Mouse (Mus musculus): Measurements from ENCODE around the gene Cadm2. TPM values are rescaled to one million over a fixed set of nuclear protein-coding genes. Genes with fewer than 3 reads are reported as not detected.

The Cadm2 gene
- total RNA-seq, 2 experiments from 2014 or later = not detected

DNA sequence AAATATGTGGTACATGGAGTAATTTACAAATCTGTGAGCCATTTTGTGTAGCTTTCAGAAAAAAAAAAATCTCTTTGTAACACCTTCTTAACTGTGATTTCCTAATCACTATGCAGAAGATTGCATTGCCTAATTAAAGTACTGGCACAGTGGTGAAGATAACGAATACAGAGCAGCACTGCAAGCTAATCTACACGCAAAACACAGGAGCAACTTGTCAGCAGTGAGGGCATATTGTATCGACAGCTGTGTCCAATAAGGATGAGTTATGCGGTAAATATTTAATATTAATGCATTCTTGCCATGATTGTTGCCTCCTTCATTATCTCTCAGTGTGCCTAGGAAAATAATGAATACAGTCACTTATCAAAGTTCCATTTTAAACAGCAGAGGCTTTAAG is 445.3 kb downstream of the Cadm2 start:
- no peak for ATAC-seq (replicated peaks; ENCODE audit: poor library complexity)

DNA sequence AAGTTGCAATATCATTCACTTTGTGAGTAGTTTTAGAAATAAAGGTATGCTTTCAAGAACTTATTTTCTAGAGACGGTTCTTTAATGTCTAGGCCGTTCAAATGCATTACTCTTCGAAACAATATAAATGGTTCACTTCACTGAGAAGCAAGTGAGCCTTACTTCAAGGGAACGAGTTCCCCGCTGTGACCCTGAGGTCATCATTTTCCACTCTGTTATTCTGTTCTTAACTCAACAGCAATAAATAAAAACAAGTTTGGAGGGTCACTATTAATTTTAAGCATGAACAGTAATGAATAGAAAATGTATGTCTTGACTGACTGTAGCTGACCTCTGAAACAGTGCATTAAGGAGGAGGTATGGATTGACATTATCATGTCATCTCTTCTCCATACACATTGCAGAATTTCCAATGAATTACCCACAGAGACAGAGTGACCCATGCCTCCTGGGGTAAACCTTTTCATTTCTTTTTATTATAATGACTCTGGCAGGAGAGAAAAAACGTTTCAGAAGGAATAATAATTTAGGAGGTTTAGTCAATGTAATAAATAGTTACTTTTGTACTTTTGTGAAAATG is 458.4 kb downstream of the Cadm2 start:
- no peak for ATAC-seq (replicated peaks; ENCODE audit: poor library complexity)

DNA sequence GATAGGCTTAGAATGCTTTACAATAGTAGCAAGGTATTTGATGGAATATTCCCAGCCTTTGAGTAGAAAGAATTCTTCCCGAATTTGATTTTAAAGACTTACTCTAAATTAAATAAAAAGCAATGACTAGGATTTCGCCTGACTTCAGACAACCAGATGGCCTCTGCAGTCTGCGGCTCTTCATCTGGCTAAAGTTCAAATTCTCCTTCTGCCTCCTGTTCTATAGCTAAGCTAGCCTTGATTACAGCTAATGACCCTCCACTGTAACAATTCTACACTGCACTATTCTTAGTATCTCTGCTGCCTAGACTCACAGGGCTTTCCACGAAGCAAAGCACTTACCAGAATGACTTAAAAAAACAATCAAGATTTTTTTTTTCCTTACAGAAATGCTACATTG is 495.9 kb downstream of the Cadm2 start:
- ATAC-seq (replicated peaks; ENCODE audit: poor library complexity) = no peak

DNA sequence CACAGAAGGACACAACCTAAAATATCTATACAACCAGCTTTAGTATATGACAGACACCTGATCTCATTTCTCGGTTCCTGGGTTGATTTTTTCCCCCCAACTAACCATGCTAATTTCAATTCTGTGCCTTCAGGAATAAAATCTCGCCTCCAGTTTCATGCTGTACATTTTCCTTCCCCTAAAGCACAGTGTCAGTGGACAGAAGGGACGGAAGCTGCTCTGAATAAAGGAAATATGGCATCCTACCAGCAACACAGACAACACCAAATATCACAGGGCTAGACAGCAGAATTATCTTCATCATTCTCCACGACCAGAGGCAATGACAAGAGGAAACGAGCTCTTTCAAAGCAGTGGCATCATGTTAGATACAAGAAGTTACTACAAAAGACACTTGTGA is 498.2 kb downstream of the Cadm2 start:
- no peak for ATAC-seq (replicated peaks; ENCODE audit: poor library complexity)

DNA sequence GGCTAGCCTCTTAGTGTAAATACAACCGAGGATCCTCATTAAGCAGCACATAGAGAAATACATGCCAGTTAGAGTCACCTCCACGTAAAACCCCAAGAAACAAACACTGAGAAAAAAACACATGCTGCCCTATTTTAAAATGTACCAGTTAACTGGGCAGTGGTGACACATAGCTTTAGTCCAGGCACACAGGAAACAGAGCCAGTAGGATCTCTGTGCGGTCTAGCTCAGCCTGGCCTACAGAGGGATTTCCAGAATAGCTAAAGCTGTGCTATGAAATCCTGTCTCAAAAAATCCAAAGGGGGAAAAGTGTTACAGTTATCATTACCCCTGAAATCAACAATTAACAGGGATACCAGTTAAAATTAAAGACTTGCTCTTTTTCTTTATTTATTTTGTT is 498.9 kb downstream of the Cadm2 start:
- no peak for ATAC-seq (replicated peaks; ENCODE audit: poor library complexity)

DNA sequence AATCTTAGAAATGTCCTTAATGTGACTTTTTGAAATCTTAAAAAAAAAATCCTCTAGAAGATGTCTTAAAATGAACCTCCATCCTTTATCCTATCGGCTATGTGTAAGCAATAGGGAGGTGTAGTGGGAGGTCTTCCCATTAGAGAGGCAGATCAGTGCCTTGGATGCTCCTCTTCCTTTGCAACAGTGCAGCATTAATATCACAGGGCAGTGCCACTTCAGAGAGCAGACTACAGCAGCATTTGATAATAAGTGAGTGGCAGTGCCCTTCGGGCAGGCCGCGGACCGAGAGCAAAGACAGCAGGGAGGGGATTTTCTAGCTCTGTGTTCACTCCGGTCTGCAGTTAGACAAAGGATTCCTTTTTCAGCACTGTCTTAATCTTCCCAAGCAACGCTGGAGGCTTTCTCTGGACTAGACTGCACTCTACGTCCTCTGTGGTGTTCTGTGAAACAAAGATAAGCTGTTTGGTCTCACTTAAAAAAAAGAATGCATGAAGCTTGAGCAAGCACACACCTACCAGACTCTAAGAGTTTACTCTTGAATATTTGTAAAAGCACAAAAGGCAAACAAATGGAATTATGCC is 514.1 kb downstream of the Cadm2 start:
- no peak for ATAC-seq (replicated peaks; ENCODE audit: poor library complexity)

DNA sequence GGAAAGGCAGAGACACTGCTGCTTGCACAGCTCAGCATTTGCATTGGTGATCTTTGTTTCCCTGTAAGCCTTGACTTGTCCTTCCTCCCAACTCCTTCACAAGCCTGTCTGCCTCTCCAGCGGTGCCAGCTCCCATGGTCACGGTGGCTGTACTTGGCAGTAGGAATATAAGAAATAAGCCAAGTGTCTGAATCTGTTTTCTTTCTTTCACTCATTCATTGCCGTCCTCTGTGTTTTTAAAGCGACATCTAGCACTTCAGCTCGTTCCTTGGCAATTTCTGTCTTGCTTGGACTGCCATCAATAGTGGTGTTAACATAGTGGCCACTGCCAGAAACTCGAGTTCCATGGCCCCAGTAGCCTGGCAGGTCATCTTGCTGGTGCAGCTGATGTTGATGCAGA is 524.0 kb downstream of the Cadm2 start:
- ATAC-seq (replicated peaks; ENCODE audit: poor library complexity) = no peak

DNA sequence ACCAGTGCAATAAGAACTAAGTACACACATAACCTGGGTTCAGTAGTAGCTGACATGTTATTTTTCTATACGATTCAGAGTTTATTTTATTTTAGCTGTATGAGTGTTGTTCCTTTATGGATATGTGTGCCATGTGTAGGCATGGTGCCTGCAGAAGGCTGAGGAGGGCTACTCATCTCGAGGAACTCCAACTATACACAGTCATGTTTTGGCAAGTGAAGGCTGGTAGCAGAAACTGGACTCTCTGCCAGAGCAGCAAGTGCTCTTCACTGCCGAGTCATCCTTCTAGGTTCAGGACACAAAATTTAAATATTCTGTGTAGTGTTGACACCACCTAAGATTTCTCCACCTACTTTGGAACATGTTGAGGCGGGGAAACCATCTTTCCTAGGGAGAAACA is 524.8 kb downstream of the Cadm2 start:
- ATAC-seq (replicated peaks; ENCODE audit: poor library complexity) = no peak

DNA sequence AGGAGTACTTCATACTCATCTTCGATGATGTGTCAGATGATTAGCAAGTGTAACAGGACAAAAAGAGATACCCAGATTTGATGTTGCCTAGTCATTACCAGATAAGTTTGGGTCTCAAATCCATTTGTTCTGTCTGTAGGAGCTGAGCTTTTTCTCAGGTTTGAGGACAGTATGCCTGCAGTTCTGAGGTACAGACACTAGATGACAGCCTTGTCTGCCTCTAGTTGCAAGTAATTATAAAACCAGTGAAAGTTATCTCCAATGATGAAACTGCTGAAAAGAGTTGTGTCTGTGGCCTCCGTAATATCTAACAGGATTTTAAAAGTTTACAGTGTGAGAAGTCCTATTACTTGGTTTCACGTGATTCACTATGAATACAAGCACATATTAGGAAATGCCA is 531.0 kb downstream of the Cadm2 start:
- no peak for ATAC-seq (replicated peaks; ENCODE audit: poor library complexity)

DNA sequence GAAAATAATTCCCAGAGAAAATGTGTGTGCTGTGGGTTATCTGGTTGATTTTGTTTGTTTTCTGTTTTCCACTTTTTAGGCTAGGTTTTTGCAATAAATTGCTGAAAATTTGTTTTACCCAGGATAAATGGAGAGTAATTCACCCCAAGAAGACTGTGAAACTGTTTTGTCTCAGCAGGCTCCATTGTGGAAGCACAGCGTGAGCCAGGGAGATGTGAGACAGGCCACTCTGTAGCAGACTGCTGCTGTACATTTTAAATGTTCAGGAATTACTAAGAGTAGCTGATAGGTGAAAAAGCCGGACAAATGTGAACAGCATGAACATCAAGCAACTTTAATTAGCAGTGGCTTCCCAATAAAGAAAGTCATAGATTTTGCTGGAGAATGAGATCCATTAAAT is 541.4 kb downstream of the Cadm2 start:
- no peak for ATAC-seq (replicated peaks; ENCODE audit: poor library complexity)

DNA sequence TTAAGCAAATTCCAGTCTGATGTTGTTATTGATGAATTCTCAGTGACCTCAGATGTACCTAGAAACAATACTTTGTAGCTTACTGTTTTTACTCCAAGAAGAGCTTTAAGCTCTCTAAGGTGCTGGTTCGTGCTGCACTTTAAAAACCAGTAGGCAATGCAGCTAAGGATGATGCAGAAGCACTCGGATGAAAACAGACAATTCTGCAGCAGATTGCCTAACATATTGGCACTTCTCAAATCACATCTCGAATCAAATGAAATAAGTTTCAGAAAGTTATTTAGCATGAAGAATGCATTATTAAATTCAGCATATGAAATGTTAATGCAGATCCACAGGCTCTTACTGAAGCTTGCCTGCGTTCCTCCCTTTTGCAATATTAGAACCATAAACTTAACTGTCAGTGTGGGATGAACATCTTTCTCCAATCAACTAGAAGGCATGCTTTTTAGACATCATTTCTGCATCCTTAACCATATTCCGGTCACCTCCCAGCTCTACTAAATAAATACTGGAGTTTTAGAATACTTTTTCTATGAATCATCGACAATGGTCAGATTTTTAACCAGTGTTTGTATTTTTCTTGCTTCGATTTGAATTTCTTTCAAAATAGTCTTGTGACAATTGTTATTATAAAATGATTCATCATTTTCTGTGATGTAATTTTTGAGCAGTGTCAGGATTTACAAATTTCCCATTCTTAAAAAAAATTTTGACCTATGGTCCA is 544.4 kb downstream of the Cadm2 start:
- ATAC-seq (replicated peaks; ENCODE audit: poor library complexity) = no peak

DNA sequence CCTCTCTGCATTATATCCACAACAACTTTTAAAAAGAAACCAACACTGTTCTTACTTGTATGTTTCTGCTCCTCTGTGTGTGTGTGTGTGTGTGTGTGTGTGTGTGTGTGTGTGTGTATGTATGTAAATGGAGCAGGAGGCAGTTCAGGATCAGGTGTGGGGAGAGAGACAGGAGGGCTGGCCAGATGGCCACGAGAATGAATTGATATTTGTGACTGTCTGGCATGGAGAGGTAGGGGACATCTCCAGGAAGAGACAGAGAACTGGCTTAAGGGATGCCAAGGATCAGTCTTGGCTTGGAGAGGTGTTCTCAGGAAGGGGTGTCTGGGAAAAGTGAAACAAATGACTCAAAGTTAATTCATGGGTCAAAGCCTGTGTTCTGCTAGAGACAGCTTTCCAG is 552.2 kb downstream of the Cadm2 start:
- no peak for ATAC-seq (replicated peaks; ENCODE audit: poor library complexity)

DNA sequence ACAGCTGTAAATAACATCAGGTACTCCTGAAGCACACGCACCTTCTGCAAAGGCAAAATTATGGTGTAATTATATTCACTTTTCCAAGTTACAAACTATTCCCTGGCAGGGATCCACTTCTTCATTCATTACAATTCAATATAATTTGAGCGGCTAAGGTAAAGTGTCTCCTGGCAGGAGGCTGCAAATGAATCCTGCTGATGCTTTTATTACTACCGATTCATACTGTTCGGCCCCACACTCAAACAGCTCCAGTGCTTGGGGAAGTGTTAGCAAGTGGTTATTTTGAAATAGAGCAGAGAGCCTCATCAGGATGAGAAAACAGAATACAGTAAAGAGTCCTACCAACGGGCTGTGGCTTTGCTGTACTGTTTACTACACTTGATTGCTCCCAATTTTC is 589.8 kb downstream of the Cadm2 start:
- ATAC-seq (replicated peaks; ENCODE audit: poor library complexity) = no peak

DNA sequence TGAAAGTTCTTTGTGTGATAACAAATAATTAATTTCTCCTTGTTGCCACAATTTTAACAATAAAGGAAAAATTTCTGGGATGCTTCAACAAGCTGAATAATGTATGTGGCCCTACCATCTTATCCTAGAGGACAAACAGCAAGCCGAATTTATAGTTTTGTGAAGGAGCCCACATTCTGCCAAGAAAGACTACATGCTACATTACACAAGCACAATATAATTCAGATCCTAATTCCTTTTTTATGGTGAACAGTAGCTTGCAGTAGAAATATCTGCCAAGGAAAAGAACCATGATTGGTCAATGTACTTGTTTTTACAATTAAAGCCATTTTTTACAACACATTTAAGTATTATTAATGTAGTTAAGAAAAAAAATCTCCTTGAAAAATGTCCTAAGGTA is 600.9 kb downstream of the Cadm2 start:
- ATAC-seq (replicated peaks; ENCODE audit: poor library complexity) = no peak

DNA sequence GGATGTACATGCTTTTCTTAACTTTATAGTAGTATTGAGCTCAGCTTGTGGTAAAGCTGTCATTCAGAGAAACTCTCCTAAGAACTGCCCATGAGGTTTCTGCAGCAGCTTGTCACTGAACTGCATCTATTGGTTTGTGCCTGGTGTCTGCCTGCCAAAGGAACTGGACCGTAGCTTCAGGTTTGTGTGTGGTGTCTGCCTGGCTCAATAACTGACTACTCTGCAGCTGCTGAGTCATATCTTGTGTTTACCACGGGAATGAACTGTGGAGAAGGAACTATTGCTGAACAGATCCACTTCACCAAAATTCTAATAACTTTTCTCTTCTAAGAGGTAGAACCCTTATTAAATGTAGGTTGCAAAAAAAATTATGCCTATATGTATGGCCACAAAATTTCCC is 603.0 kb downstream of the Cadm2 start:
- no peak for ATAC-seq (replicated peaks; ENCODE audit: poor library complexity)

DNA sequence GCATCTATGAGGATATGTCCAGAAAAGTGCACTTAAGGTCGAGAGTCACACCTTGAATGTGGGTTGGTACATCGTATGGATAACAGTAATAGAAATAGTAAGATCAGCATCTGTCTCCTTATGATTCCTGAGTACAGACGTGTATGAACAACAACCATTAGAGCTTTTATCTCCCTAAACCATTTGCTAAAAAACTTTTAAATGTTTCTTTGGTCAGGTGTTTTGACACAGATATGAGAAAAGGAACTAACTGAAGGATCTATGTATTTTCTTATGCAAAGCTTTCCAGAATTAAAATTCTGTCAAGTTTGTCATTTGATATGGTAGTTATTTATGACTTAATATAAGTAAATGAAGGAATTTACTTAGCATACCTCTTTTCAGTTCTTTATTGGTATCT is 617.5 kb downstream of the Cadm2 start:
- ATAC-seq (replicated peaks; ENCODE audit: poor library complexity) = no peak

DNA sequence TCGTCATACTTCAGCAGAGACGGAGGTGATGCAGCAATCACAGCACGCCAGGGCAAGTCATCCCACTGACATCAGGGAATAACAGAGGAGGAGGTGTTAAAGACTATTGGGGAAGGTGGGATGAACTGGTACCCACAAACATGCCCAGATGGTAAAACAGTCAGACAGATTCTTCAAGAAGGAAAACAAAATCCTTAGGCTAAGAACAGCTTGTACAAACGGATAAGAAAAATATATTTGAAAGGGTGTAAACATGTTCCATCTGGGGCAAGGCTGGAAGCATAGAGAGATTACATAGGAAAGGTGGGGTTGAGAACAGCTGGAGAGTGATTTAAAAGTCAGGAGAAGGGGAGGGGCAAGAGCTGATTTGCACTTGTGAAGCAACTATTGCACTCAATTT is 619.0 kb downstream of the Cadm2 start:
- ATAC-seq (replicated peaks; ENCODE audit: poor library complexity) = no peak

DNA sequence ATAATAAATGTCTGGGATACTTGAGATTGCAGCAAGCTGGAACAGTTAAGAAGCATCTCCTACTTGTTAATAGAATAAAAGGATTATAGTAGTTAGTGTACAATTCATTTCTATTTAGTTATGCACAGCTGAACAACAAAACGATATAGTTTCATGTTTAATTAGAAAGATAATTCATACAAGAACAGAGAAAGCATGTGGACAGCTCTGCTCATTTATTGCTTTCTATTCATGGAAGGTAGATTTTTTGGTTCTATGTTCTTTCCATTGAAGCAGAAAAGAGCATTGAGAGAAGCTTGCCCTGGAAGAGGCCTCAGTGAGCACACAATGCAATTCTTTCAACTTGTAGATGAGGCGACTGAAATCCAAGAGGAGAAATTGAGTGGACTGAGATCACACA is 623.2 kb downstream of the Cadm2 start:
- no peak for ATAC-seq (replicated peaks; ENCODE audit: poor library complexity)

DNA sequence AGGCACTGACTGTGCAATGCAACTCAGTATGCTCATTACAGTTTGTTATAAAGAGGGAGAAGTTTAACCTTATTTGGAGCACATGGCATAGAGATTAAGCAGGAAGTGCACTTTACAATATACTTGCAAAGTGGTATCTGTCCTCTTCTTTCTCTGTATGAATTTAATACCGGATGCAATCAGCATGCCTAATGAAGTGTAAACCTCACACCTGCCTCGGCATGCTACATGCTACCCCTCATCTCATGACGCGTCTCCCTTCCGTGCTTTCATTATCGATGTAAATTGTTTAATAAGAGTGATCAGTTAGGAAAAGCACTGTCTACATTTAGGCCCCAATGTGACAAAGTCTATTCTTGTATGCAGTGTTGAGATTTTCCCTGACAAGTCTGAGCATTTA is 633.0 kb downstream of the Cadm2 start:
- no peak for ATAC-seq (replicated peaks; ENCODE audit: poor library complexity)

DNA sequence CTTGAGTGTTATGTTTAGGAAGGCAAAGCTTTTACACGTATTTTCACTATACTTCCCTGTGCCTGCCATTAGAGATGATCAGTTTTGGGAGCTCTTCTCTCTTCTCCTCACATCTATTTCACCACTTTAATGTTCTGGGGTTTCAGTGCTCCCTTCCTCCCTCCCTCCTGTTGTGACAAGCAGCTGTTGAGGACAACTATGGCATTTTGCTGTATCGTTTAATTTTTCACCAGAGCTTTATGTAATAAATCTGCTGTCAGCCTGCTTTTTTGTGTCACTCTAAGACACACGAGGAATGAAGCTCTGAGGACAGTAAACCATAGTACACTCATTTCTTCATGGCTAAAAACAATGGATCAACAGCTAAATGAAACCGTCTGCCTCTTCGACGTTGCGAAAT is 633.8 kb downstream of the Cadm2 start:
- no peak for ATAC-seq (replicated peaks; ENCODE audit: poor library complexity)

DNA sequence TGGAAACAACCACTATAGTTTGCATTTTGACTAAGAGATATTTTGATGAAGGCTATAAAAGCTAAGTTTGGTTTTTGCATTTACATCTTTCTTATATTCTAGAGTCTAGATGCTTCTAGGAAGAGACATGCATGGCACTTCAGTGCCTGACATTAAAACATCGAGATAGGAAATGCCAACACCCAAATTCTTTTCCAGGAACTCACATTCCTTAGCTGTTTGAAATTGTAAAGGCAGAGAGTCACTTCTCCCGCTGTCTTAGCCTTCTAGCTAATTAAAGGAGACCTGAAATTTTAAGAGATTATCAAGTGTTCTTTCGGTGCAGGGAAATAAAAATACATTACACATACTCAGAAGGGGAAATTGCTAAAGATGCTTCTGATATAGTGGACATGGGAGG is 649.8 kb downstream of the Cadm2 start:
- ATAC-seq (replicated peaks; ENCODE audit: poor library complexity) = no peak

DNA sequence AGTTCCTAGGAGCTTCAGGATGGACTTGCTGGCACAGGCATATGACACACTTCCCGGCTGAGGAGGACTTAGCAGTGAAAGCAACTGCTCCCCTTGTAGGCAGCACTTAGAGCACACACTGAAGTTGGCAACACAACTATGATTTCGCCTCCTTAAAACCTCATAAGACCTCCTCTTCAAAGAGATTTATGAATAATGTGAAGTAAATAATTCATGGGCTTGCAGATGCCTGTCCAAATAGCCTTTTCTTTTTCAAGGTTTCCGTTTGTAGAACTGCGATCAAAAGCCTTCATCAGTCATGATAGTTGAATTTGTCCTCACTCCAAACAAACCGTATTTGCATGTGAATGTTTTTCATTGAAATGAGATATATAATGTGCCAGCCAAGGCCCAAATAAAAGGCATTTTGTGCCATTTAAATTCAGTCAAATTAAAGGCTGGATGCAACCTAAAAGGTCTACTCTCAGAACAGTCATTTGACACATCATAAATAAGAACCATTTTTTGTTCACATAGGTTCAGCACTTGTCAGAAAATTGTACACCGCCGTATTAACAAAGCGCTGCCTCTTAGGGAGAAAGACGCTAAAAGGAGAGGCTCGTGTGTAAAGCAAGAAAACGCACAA is 651.1 kb downstream of the Cadm2 start:
- ATAC-seq (replicated peaks; ENCODE audit: poor library complexity) = no peak
